Mouse (Mus musculus): Measurements from ENCODE around the gene Akap14.
A peak's percentile ranks its signal among the peaks of the same experiment; 100 is the strongest.
"Not testable (repeated sequence)": the region's sequence is repeated elsewhere in the genome, so short reads cannot be mapped to it uniquely, and the experiment has no call there.

Akap14 gene

GRCm38 (mm10) chrX:37168742-37169141 lies at the start of gene Akap14:
TSS of gene Akap14 (minus strand) at chrX:37168842.
- no peak for DNase-seq (ENCODE audit: low spot score in 2 of 2)

DNA sequence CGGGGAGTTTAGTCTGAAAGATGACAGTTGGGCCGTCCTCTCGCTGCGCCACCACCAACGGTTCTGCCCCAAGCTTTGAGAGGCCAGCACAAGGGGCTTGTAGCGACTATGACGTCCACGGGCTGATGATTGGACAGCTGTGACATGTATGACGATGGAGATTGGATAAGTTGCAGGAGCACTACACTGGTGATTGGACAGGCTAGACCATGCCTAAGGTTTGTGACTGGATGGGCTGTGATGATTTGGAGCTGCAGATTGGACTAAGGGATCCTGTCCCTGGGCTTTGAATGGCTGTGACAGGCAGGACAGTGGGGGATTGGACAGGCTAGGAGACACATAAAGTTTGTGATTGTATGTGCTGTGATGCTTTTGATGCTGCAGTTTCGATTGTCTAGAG lies 42.3 kb upstream of the Akap14 start, which contains the start of gene Gm9:
Gm9 (minus strand) TSS at position 101 of the 400 bp plus-strand sequence.
- DNase-seq (ENCODE audit: low spot score in 2 of 2) = no peak

DNA sequence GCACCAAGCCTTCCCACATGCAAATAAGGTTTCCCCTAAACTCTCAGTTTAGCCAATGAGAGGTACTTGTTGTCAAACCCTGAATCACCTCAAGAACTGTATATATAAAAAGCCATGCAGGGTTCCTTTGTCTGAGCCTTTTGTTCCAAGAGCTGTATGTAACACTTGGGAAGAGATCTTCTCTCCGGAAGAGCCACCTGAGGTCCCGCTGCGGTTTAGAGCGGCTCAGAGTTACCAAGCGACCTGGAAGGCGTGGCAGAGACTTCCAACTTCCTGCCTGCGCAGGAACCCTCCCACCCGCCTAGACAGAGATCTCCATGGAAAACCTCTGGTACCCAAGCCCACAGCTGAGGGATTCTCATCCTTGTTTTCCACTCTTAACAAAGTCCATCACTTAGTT lies 30.0 kb upstream of the Akap14 start:
- DNase-seq (ENCODE audit: low spot score in 2 of 2) = no peak

DNA sequence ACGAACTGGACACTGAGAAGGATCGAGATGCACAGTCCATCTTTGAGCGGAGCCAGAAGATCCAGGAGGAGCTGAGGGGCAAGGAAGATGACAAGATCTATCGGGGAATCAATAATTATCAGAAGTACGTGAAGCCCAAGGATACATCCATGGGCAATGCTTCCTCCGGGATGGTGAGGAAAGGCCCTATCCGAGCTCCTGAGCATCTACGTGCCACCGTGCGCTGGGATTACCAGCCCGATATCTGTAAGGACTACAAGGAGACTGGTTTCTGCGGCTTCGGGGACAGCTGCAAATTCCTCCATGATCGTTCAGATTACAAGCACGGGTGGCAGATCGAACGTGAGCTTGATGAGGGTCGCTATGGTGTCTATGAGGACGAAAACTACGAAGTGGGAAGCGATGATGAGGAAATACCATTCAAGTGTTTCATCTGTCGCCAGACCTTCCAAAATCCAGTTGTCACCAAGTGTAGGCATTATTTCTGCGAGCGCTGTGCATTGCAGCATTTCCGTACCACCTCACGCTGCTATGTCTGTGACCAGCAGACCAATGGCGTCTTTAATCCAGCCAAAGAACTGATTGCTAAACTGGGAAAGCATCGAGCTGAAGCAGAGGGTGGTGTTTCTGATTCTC lies 23.2 kb upstream of the Akap14 start:
- no peak for DNase-seq (ENCODE audit: low spot score in 2 of 2)

DNA sequence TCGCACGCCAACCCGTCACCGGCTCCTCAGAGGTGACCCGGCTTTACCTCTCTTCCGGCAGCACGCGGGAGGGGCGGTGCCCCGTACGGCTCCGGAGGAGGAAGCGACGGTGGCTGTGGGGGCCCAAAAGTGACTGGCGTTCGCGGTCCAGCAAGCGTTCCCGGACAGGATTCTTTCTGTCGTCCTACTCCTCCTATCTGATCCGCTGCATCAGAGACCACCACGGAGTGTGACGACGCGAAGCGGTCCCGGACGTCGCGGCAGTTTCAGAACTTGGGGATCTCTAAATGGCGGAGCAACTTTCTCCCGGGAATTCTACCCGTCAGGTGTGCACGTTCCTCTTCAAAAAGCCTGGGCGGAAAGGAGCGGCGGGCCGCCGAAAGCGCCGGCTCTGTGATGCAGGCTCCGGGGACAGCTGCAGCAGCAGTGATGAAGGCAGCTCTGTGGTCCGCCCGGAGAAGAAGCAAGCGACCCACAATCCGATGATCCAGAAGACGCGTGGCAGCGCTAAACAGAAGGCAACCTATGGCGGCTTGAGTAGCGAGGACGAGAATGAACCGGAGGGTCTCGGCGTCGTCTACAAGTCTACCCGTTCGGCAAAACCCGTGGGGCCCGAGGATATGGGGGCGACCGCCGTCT lies 22.6 kb upstream of the Akap14 start, which contains the start of the genes Ndufa1 and Rnf113a1:
Ndufa1 (minus strand) TSS at position 59 of the 639 bp plus-strand sequence.
Rnf113a1 (plus strand) TSS at position 141 of the 639 bp plus-strand sequence.
- DNase-seq (ENCODE audit: low spot score in 2 of 2) = peak; percentile 79 to 89

- DNase-seq (ENCODE audit: low spot score in 2 of 2) = no peak
These were observed 22.1 kb upstream of the Akap14 start for GRCm38 (mm10) chrX:37190755-37191104.

DNA sequence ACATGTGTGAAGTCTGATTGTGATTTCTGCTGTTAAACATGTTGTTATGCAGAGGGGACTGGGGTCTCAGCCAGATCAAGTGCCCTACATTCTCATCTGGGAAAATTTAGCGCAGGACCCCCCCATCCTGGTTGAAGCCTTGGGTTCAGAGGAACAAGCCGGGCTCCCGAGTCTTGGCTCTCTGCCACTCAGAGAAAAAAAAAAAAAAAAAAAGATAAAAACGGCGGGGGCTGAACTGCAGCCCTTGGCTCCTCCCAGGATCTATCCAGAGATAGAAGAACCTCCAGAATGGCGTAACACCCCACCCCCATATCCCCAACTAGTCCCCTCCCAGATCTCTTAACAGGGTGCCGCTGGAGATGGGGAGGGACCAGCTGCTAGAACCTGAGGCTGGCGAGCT lies 15.8 kb upstream of the Akap14 start:
- DNase-seq (ENCODE audit: low spot score in 2 of 2) = not testable (repeated sequence)

DNA sequence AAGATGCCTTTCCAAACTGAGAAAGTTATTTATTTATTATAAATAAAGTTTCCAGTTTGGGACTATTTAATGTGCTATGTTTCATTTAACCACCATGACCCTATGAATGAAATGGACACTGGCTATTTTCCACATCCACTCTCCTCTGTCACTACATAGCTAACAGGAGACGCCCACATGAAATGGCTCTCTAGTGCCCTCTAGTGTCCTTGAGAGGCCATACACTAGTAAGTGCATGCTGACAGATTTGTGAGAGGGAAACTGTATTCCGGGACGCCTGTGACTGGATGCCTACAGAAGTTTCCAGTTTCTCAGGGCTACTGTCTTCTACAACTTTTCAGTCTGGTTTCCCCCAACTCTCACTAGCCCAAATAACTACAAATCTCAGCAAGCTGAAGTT lies 1.6 kb downstream of the Akap14 start:
- peak; percentile 22 to 67 for DNase-seq (ENCODE audit: low spot score in 2 of 2)

DNA sequence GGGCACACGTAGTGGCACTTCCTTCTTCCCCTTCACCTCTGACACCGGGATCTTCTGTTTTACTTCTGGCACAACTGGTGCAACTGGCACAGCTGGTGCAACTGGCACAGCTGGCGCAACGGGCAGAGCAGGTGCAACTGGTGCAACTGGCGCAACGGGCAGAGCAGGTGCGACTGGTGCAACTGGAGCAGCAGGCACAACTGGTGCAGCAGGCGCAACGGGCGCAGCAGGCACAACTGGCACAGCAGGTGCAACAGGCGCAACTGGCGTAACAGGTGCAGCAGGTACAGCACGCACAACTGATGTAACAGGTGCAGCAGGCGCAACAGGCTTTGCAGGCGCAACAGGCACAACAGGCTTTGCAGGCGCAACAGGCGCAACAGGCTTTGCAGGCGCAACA lies 5.5 kb downstream of the Akap14 start:
- no peak for DNase-seq (ENCODE audit: low spot score in 2 of 2)

- DNase-seq (ENCODE audit: low spot score in 2 of 2) = no peak
These were observed 7.5 kb downstream of the Akap14 start for GRCm38 (mm10) chrX:37161169-37161568.

DNA sequence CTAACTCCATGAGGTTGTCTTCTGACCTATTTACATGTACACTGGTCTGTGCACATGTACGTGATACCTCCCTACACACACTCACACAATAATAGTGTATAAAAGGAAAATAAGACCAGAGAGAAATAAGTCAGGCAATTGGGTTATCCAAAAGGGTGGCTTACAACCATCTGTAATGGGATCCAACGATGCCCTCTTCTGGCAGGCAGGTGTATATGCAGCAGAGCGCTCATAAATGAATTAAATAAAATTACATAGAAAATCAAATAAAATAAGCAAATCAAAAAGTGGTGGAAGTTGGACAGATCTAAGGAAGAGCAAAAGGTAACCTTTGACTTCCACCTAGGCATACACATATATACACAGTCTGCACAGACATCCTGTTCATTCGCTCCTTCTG lies 10.8 kb downstream of the Akap14 start:
- DNase-seq (ENCODE audit: low spot score in 2 of 2) = no peak

GRCm38 (mm10) chrX:37144954-37145353 lies 23.7 kb downstream of the Akap14 start:
- DNase-seq (ENCODE audit: low spot score in 2 of 2) = peak in 1 of 2 experiments; percentile 32

DNA sequence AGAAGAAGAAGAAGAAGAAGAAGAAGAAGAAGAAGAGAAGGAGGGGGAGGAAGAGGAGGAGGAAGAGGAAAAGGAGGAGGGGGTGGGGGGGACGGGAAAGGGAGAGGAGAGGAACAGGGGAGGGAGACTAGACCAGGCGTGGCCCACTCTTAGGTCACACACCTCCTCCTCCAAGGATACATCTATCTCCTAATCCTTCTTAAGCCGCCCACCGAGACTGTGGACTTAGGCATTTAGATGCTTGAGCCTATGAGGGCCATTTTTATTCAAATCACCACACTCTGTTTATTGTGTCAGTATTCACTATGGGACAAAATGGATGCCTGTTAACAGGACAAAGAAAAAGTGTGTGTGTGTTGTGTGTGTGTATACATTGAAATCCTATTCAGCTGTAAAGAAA lies 24.1 kb downstream of the Akap14 start:
- DNase-seq (ENCODE audit: low spot score in 2 of 2) = not testable (repeated sequence)

DNA sequence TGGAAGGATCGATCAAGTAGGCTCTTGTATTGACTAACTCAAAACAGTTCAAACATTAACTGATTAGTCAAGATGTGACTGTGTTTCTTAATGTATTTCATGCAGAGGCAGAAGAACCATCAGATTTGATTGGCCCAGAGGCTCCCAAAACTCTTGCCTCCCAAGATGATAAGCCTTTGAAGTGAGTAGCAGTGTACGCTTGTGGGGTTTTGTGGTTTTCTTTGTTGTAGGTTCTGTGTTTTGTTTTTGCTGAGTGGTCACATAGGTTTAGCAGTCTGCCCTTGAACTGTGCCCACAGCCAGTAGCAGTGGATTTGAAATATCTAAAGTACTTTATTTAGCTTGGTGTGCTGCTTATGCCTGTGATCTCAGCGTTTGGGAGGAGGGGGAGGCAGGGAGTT lies 26.9 kb downstream of the Akap14 start:
- no peak for DNase-seq (ENCODE audit: low spot score in 2 of 2)

- peak; percentile 74 to 85 for DNase-seq (ENCODE audit: low spot score in 2 of 2)
These were observed 41.8 kb downstream of the Akap14 start, which contains the start of gene Nkap for GRCm38 (mm10) chrX:37126671-37127358. TSS of gene Nkap (plus strand) at chrX:37126795.

DNA sequence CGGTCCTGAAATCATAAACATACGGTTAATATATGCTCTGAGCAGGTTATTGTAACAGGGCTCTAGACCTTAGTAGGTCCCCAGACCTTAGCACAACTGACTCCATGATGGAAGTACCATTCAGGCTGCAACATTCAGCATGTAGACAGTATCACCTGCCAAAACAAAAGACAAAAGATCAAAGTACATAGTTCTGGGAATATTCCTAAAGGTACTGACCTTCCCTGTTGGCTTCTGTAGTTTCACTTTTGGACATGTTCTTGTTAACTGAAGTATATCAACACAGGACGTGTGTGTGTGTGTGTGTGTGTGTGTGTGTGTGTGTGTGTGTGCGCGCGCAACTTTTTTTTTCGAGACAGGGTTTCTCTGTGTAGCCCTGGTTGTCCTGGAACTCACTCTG lies 43.1 kb downstream of the Akap14 start:
- no peak for DNase-seq (ENCODE audit: low spot score in 2 of 2)

DNA sequence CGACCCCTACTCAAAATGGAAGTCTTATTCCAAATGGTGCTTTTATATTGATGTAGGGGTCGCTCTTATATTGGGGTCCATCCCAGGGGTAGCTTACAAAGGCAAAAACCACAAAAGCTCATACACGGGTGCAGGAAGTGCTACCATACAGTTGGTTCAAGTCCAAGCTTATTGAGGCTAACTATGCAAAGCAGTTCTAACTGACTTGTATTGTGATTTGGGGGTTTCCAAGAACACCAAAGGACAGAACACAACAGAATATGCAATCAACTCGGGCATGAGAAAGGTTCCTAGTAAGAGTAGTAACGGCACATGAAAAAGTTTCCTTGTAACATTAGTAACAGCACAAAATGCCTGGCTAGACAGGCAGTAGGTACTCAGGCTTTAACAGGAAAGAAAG lies 48.4 kb downstream of the Akap14 start:
- no peak for DNase-seq (ENCODE audit: low spot score in 2 of 2)

DNA sequence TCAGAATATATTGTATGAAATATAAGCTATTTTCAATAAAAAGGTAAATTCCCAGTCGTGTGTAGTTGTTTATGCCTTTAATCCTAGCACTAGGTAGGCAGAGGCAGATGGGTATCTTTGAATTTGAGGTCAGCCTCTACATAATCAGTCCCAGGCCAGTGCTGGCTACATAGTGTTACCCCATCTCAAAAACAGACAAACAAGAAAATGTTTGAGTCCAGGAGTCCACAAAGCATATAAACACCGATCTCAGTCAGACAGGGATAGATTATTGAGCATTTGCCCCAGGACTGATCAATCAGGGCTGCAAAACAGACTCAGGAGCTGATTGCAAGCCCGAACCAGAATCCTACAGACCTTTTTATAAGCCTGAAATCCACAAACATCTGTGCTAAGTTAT lies 49.1 kb downstream of the Akap14 start:
- no peak for DNase-seq (ENCODE audit: low spot score in 2 of 2)

DNA sequence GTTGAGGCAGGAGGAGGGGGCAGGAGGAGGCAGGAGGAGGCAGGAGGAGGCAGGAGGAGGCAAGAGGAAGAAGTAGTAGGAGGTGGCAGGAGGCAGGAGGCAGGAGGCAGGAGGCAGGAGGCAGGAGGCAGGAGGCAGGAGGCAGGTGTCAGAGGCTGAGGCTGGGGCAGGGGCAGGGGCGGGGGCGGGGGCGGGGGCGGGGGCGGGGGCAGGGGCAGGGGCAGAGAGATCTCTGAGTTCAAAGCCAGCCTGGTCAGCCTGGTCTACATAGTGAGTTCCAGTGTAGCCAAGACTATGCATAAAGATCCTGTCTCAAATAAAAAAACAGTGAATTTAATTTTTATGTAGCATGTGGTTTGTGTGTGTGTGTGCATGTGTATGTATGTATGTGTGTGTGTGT lies 51.6 kb downstream of the Akap14 start:
- no peak for DNase-seq (ENCODE audit: low spot score in 2 of 2)

- no peak for DNase-seq (ENCODE audit: low spot score in 2 of 2)
These were observed 57.8 kb downstream of the Akap14 start for GRCm38 (mm10) chrX:37110881-37111193.

DNA sequence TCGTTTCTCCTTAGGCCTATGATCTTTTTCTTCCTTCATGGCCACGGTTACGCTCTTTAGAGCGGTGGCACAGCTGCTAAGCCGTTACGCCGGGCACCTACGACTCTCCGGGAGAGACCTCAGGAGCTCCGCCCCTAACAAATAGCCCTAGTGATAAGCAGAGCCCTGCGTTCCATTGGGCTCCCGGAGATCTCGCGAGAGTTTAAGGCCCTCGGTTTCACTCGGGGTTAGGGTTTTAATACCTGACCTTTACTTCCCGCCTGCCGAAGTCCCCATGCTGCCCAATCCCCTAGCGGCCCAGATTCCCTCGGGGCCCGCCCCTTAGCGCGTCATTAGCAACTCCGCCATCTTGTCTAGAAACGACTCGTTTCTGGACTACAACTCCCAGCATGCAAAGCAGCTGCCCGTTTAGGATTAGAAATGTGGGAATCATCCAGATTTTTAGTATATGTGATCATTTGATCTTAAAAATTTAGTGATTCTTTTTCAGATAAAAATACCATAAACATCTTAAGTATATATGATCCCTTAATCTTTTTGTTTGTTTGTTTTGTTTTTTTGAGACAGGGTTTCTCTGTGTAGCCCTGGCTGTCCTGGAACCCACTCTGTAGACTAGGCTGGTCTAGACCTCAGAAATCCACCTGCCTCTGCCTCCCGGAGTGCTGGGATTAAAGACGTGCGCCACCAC lies 58.3 kb downstream of the Akap14 start, which contains the start of gene Upf3b:
Upf3b (minus strand) TSS at position 130 of the 688 bp plus-strand sequence.
- peak; percentile 90 to 91 for DNase-seq (ENCODE audit: low spot score in 2 of 2)

DNA sequence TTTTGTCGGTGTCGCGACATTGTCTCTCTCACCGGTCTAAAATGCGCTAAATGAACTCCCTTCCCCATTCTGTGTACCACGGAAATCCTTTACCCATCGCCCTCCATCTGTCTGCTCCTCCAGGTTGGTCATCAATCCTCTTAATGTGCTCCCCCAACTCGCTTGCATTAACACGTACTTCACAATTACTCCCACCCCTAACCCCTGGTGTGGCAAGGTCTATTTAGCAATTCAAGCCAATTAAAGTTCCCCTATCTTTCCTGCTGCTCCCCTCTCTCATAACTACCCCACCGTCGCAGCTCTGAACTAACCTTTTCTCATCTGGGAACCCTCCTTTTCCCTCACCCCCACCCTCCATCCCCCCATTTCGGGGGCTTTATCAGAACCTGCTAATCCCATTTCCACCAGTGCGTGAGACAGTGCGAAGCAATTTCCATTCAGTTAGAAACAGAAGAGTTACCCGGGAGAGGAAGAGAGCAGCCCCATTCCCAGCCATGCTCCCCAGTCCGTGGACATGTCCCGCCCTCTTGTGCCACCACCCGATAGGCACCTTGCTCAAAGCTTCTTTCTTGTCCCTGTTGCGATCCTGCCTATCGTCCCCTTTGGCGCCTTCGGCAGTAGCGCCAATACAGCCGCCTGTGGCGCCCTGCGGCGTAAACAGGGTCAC lies 59.0 kb downstream of the Akap14 start:
- DNase-seq (ENCODE audit: low spot score in 2 of 2) = no peak
